Mouse (Mus musculus) left cerebral cortex, postnatal 4 days (tissue): ENCODE data around the gene Haus4. TPM values are rescaled to one million over a fixed set of nuclear protein-coding genes. Genes with fewer than 3 reads are reported as not detected.
A peak's percentile ranks its signal among the peaks of the same experiment; 100 is the strongest.

Experiments
- DNase-seq: peaks from one replicate; pipeline ENCODE4 v3.0.0-alpha.2; 2022
- intact Hi-C: fragments of 180-260 bp; cut with DNase I; formaldehyde crosslinking; loops from one replicate; pipeline ENCODE4 v1.15.1; 2025
- total RNA-seq, 2 experiments: library from RNA; stranded (reverse); gene quantifications; 2 replicates each; pipeline ENCODE4 v1.2.3; 2021

Gene Haus4
- total RNA-seq, 2 experiments from 2014 or later, result 8.1 to 9.1 TPM

DNA sequence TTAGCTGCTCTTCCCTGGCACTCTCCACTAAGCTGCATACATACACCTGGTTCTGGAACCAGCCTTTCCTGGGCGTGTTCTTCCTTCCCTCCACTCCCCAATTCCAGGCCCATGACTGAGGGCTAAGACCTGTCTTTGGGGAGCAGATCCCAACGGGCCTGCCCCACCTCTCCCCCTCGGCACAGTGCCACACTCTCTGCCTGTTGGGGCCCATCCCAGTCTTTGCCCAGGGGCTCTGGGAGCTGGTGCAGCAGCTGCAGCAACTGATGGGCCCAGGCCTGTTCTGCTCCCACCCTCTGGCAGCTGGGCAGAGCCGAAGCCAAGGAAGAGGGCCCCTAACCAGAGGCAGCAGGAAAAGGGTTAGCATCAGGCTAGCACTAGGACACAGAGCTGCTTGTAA, 19.8 kb upstream of the Haus4 start:
- intact Hi-C loops, result no loop called here
- DNase-seq, result peak; percentile 54

DNA sequence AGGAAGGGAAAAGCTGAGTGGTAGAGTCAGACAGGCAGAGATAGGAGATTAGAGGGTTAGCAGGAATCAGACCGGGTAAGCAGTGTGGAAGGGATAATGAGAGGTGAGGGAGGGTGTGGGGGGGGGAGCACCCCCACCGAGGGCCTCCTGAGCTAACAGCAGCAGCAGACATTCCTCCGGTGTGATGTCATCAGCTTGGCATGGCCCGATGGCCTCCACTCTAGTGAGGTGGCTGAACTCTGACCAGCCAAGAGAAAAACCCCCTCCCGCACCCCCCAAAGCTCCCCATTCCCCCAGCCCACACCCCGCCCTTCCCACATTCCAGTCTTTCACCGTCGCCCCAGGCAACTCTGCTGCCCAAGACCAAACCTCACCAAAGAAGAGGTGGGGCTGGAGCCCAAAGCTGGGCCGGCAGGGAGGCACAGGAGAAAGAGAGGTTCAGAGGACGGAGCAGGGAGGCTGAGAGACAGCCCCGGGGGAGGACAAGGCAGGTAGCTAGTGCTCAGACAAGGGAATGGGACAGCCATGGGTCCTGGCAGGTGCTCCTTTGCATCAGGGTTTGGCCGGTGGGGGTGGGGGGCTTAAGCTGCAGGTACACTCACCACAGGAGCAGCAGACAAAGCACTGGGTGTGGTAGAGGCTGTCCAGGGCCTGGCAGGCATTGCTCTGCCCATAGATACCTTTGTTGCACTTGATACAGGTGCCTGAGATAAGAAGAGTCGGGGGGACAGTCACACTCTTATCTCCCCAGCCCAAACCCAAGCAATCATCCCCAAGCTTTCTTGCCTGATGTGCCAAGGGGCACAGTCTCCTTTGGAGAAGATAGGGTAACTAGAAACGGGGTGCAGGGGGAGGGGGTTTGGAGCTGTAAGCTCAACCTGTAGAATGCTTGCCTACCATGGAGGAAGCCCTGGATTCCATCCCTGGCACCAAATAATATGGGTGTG, 18.6 kb upstream of the Haus4 start:
- intact Hi-C loops, result no loop called here

DNA sequence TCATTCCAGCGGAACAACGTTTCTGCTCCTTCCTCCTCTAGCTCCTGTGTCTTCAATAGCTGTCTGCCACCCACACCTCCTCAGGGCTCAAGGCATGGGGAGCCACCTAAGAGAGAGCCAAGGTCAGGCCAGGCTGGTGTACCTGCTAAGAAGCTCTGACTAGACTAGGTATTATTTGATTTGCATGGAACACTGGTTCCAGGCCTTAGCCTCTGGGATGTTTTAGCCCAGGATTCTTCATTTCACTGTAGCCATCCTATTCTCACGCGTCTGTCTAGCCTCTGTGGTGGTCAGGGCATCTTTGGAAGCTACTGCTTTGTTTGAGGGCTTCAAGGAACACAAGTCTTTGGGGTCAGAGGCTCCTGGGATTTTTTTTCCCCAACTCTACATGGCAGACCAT, 17.7 kb upstream of the Haus4 start:
- no peak for DNase-seq
- intact Hi-C loops, result no loop called here

More for the DNA sequence above, 18.6 kb upstream of the Haus4 start:
- DNase-seq, result no peak

GRCm38 (mm10) chr14:54569451-54570392, 15.3 kb upstream of the Haus4 start:
- intact Hi-C loops, result loop anchor here (5.0 kb wide), 1 partner anchor 73 kb away; the partner anchor contains the start of genes Cdh24 and Gm17606
- no peak for DNase-seq

DNA sequence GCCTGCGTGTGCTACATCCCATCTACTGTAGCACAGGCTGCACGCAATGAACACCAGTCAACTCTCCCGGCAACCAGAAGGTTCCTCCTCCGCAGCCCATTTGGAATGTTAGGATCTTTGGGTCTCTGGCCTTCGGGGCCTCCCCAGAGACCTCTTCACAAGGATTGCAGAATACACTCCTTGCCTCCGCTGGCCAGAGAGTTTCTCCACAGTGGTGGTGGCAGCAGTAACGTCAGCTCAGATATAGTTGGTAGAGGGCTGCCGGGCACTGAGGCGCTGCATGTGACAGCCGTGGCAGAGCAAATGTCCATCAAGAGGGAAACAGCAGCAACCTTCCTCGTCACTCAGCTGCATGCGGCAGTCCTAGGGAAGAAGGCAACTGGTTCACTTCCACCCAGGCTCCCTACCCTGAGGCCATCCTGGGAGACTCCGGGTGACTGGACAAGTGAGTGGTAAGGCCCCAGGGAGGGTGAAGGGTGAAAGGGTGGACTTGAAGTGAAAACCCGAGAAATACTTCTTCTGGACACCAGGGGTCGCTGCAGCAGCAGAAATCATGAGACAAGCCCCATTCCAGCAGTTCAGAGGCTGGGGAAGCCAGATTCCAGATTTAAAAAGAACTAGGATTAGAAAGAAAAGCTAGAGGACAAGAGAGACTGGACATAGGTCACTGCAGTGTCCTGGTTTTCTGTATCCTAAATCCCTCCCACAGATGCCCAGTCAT, 14.4 kb upstream of the Haus4 start:
- DNase-seq, result peak; percentile 73
- intact Hi-C loops, result loop anchor here (5.0 kb wide), 1 partner anchor 73 kb away; the partner anchor contains the start of genes Cdh24 and Gm17606

DNA sequence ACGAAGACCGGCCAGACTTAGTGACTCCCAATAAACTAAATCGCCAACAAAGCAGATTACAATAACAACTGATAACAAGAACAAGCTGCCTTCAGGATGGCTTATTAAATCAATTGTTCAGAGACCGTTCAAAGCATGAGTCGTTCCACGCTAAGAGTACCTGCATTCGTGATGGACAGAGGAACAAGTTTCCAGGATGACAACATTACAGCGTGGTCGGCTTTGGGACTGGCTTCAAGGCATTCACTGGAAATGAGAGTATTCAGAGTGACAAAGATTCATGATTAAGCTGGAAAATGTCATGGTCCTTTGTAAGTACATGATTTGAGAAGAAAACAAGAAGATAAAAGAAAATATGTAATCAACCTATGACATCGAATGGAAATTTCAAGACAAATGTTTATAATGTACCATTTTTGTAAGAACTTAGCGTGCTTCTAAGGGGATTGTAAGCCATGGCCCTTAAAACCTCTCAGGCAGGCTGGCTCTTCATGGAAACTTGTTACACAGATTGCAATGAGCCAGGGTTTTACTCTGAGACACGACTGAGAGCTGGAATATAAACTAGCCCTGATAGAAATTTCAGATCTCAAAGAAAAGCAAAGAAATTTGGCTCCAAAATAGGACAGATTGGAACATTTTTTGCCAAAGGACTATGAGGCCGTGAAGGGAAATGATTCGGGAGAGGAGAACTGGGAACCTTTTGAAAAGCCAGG, 6.3 kb upstream of the Haus4 start:
- no peak for DNase-seq
- intact Hi-C loops, result no loop called here

DNA sequence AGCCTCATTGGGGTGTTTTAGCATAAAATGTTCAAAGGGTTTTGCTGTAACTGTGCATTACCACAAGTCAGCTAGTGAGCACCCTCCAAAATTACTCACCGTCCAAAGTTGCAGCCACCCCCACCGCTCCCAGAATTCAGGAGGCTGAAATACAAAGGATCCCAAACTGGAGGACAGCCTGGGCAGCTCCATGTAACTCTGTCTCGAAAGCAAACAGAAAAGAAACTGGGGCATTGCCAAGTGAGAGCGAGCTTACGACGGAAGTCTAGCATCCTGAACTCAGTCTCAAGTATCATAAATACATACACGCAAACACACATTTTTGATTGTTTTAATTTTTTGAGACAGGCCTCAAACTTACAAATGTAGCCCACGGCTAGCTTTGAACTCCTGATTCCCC, 2.9 kb upstream of the Haus4 start:
- no peak for DNase-seq
- intact Hi-C loops, result no loop called here

DNA sequence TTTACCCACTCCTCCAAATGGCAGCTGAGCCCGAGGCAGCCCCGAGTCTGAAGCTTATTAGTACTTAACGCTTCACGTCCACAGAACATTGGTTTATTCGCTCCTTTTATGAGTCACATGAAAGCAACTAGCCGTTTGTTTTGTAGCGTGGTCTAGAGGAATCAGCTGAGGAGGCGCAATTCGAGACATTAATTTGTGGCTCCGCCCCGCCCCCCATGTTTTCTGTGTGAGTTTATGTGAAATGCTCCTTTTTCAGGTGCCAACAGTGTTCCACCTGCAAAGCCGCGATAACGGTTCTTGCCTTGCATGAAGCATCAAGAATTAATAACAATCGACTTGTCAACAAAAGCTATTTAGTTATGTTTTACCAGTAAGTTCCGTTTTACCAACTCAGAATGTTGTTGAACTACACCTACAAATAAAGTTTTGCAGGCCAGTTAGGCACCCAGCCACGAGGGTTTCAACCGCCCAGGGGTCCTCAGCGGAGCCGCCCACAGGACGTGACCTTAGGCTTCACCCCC, 902 bp downstream of the Haus4 start:
- intact Hi-C loops, result no loop called here
- DNase-seq, result no peak

GRCm38 (mm10) chr14:54544703-54545102, 9.7 kb downstream of the Haus4 start:
- intact Hi-C loops, result no loop called here
- DNase-seq, result no peak

- no peak for DNase-seq
- intact Hi-C loops, result no loop called here
These were observed 13.6 kb downstream of the Haus4 start for GRCm38 (mm10) chr14:54540771-54541170.

GRCm38 (mm10) chr14:54538580-54538979, 15.8 kb downstream of the Haus4 start:
- intact Hi-C loops, result no loop called here
- DNase-seq, result no peak

DNA sequence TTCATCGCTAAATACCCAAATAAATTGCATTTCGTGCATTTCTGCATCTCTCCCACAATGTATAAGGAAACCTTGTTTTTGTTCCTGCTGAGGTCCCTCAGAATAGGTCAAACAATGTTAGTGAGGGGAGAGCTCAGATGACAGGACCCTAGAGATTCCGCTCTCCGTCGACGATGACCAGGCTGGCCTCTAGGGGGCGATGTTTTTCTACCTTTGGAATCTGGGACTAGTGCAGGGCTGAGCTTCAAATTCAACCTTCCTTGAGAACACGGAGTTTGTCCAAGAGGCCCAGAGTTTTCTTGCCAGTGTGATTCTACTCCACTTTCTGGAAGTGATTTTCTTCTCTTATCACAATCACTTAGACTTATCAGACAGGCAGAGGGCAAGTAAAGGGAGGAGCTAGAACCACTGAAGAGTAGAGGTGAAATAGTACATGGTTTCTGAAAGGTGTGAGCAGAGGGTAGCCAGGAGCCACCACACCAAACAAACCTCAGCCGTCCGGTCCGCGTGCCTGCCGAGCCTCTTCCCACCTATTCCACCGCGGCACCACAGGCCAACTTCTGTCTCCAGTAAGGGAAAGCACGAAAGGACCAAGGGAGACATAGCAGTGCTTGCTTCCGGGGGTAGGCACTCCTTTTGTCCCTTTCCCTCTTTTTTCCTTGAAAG, 25.8 kb downstream of the Haus4 start:
- DNase-seq, result peak; percentile 87
- intact Hi-C loops, result no loop called here

DNA sequence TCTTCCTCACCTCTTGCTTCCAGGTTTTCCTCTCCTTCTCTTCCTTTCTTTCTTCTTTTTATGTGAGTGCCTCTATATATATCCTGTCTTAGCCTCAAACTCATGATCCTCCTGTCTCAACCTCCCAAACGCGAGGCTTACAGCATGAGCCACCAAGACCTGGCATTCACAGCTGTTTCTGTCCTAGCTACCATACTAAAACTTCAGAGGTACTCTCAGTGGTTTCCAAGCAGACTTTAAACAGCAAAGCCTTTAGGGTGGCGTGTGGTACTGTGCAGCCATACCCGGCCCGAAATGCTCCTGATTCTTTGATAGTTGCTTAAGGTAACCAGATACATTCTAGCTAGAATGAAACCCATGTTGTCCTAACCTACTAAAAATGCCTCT, 26.4 kb downstream of the Haus4 start:
- no peak for DNase-seq
- intact Hi-C loops, result no loop called here

DNA sequence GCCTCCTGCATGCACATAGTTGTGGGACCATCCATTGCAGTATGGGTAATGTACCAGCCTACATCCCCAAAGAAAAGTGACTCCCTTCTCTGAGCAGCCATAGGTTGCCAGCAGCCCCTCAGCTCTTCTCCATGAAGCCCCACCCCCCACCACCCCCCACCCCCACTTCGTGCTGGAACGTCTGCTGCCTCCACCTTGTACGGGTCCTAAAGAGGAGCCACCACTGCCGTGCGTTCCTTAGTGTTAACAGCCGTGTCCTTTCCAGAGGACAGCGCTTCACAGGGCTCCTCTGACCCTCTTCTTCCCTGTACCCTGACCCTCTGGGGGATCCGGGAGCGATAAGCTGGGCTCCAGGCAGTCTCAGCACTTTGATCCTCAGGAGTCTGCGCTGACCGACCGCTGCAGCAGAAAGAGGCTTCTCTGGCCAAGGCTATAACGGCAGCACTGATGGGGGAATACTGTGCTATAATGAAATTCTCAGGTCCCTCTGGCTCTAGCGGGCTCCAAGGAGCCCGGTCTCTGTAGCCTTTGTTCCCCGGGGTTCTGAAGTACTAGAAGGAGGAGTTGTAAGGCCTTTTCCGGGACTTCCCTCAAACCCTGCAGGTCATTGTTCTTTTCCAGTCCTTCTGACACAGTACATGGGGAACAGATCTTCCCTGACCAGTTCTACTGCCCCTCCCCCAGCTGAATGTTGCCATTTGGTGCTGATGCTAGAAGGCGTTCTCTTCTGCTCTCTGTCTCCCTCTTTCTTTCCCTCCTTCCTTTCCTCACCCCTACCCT, 27.0 kb downstream of the Haus4 start:
- intact Hi-C loops, result no loop called here
- peak; percentile 62 for DNase-seq

DNA sequence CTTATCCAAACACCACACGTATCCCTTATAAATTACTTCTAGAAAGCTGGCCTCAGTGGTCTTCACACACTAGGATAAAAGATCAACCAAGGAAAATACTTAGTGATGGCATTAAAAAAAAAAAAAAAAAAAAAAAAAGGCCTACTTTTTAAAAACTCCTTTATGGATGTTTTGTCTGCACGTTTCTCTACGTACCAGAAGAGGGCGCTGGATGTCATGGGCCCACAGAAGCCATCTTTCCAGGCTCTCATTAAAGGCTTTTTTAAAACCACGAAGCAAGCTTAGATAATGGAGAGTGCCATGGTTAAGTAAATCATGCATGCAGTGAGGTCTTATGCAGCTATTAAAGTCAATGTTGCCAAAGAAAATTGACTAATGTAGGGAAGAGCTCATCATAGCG, 30.8 kb downstream of the Haus4 start:
- DNase-seq, result no peak

DNA sequence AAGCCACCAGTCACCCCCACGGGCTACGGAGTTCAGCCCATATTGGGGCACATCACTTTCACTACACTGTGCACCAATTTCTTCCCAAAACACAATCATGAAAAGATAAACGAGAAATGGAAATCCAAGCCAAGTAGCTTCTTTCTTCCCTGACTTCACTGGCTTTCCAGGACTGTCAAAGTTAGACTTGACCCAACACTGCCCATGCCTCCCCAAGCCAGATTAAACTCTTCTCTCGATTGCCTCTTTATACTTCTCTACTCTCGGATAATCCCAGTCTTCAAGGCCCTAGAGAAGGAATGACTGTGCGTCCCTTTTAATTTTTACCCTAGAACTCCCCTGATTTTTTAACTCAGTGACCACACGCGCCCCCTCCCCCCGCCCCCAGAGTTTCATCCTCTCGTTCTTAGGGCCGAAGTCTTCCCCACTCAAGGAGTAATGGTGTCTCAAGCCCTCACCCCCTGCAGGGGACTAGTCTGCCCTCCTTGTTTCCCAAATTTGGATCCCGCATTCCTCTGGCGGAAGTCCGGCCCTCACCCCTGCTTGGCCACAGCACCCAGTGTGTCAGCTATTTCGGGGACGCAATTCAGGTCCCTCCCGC, 37.6 kb downstream of the Haus4 start:
- DNase-seq, result no peak
- intact Hi-C loops, result no loop called here

More for the DNA sequence above, 30.8 kb downstream of the Haus4 start:
- intact Hi-C loops, result no loop called here

- no peak for DNase-seq
- intact Hi-C loops, result no loop called here
These were observed 44.6 kb downstream of the Haus4 start for GRCm38 (mm10) chr14:54509774-54510173.

- intact Hi-C loops, result no loop called here
- DNase-seq, result no peak
These were observed 51.3 kb downstream of the Haus4 start for GRCm38 (mm10) chr14:54503092-54503491.
